Mouse (Mus musculus) liver, embryonic 14.5 days (tissue): ENCODE results near the gene Etfrf1. TPM values are rescaled to one million over a fixed set of nuclear protein-coding genes. Genes with fewer than 3 reads are reported as not detected.

Experiments used
- ATAC-seq: fragments of 200-750 bp; cut with Nextera tagmentation; 2 replicates; pipeline ENCODE4 v1.8.0; 2017; ENCODE audit warnings: moderate number of reproducible peaks, mild to moderate bottlenecking, moderate library complexity; ENCODE audit not compliant: insufficient read depth
- DNase-seq, 3 experiments: peaks; one replicate each; pipeline ENCODE4 v3.0.0-alpha.2; 2012 to 2013; ENCODE audit warnings: low read depth in 3 of 3, low spot score in 3 of 3
- H3K27ac ChIP-seq: fragments of 300-500 bp; sonication (generic); 2 replicates; pipeline ENCODE4 v1.5.1; 2014; ENCODE audit warnings: moderate library complexity, mild to moderate bottlenecking, control low read depth, inconsistent platforms
- H3K27me3 ChIP-seq: fragments of 300-500 bp; sonication (generic); 2 replicates; pipeline ENCODE4 v1.6.1; 2014; ENCODE audit warnings: mild to moderate bottlenecking, low read length, moderate library complexity; ENCODE audit not compliant: control insufficient read depth, insufficient read depth
- H3K36me3 ChIP-seq: fragments of 300-500 bp; sonication (generic); replicated peaks from 2 replicates; pipeline ENCODE4 v1.6.1; 2014; ENCODE audit warnings: low read depth; ENCODE audit not compliant: control insufficient read depth, insufficient read depth
- H3K4me1 ChIP-seq, 2 experiments: fragments of 200-500 bp in 1 of 2; fragments of 300-500 bp in 1 of 2; sonication (generic) in 1 of 2; replicated peaks; 2 replicates each; pipeline ENCODE4 v1.6.1; 2012 to 2014; ENCODE audit warnings: antibody characterized with exemption in 1 of 2, inconsistent platforms in 1 of 2, low read length in 1 of 2; ENCODE audit not compliant: control insufficient read depth in 2 of 2, insufficient read depth in 2 of 2
- H3K4me2 ChIP-seq: fragments of 300-500 bp; sonication (generic); 2 replicates; pipeline ENCODE4 v1.6.1; 2014; ENCODE audit warnings: low read depth, mild to moderate bottlenecking, control low read depth, moderate library complexity
- H3K4me3 ChIP-seq, 2 experiments: fragments of 200-500 bp in 1 of 2; fragments of 300-500 bp in 1 of 2; sonication (generic) in 1 of 2; 2 replicates each; pipeline ENCODE4 v1.5.1; 2012 to 2014; ENCODE audit warnings: low read depth in 2 of 2, low read length in 2 of 2, mild to moderate bottlenecking in 2 of 2, control low read depth in 1 of 2, inconsistent platforms in 1 of 2, moderate library complexity in 1 of 2; ENCODE audit not compliant: insufficient read depth in 1 of 2
- H3K9ac ChIP-seq: fragments of 300-500 bp; sonication (generic); replicated peaks from 2 replicates; pipeline ENCODE4 v1.6.1; 2014; ENCODE audit warnings: mild to moderate bottlenecking, control low read depth, moderate library complexity
- H3K9me3 ChIP-seq: fragments of 300-500 bp; sonication (generic); 2 replicates; pipeline ENCODE4 v1.6.1; 2016; ENCODE audit warnings: low read length, mixed read lengths; ENCODE audit not compliant: control insufficient read depth
- CTCF ChIP-seq: IDR thresholded peaks from 2 replicates; pipeline ENCODE4 v1.5.1; 2016; ENCODE audit warnings: antibody characterized with exemption, low read depth, control low read depth
- EP300 ChIP-seq: IDR thresholded peaks from 2 replicates; pipeline ENCODE4 v1.6.1; 2016; ENCODE audit warnings: antibody characterized with exemption, low read depth
- WGBS: fragments of 180-500 bp; shearing (Covaris S2); extraction: QIAGEN DNeasy Blood & Tissue Kit; methylation state at CpG from one replicate; pipeline ENCODE4 v1.1.7; 2014; ENCODE audit not compliant: insufficient replicate concordance; 5-methylcytosine and 5-hydroxymethylcytosine counted together
- polyA plus RNA-seq, 2 experiments: library from polyadenylated mRNA; depleted of rRNA in 1 of 2; stranded (reverse) in 1 of 2; unstranded in 1 of 2; fragments of >200 nt; fragmentation: Nextera tagmentation in 1 of 2; extraction: Ambion mirVana in 1 of 2; gene quantifications; 2 replicates each; pipeline versions ENCODE4 v1.2.1 to v1.2.3; 2012 to 2014

The Etfrf1 gene
- polyA plus RNA-seq (2012; rRNA removed) (5.2 and 7.2 TPM in 2 replicates), polyA plus RNA-seq (2014; fragmentation: Nextera tagmentation; extraction: Ambion mirVana) (12.3 and 13.3 TPM in 2 replicates)

- peak within 1 kb of the TSS; percentile 95 for H3K9ac ChIP-seq
- ATAC-seq = peak; percentile 100
These were observed at the start of gene Etfrf1, which contains the start of gene Casc1 for GRCm38 (mm10) chr6:145210816-145211338. TSS of gene Etfrf1 (plus strand) at chr6:145211134. TSS of gene Casc1 (minus strand) at chr6:145211005.

GRCm38 (mm10) chr6:145171892-145172606 is 38.9 kb upstream of the Etfrf1 start:
- Histone ChIP-seq H3K9me3 (no peaks in the 10 kb centered on the region), H3K4me3 (no peak overlapping the region), H3K27ac (no peak overlapping the region), H3K4me2 (no peak overlapping the region), H3K36me3 (no peaks in the 10 kb centered on the region), H3K9ac (no peak overlapping the region), H3K27me3 (no peaks in the 10 kb centered on the region), H3K4me1 (peaks cover 0 to 2% of the 10 kb centered on the region in 2 experiments; a peak in 1 of 4 replicates)
- TF ChIP-seq EP300 = no peak
- no peak for TF ChIP-seq CTCF
- DNase-seq (no peak), ATAC-seq (no peak)
- WGBS = 77% methylated on average over 14 of the region's 14 CpGs

More at GRCm38 (mm10) chr6:145210816-145211338, at the start of gene Etfrf1, which contains the start of gene Casc1:
- peak; percentile 99 for DNase-seq
- WGBS = under 1% methylated on average over 36 of the region's 36 CpGs
- H3K27ac ChIP-seq = peak within 1 kb of the TSS; percentile 83
- H3K36me3 ChIP-seq = no peaks in the 10 kb centered on the region
- no peaks in the 10 kb centered on the region for H3K27me3 ChIP-seq
- TF ChIP-seq EP300 (no peak), CTCF (no peak)
- peak within 1 kb of the TSS; percentile 93 for H3K4me2 ChIP-seq
- no peaks in the 10 kb centered on the region for H3K9me3 ChIP-seq
- H3K4me3 ChIP-seq = peak within 1 kb of the TSS; percentile 74 to 82
- peaks cover 5 to 8% of the 10 kb centered on the region in 2 experiments; a peak in 3 of 4 replicates for H3K4me1 ChIP-seq

- H3K36me3 ChIP-seq = no peaks in the 10 kb centered on the region
- DNase-seq = no peak
- H3K27ac ChIP-seq = no peak overlapping the region
- no peak overlapping the region for H3K4me3 ChIP-seq
- peak; percentile 51; the same call in 1 of the 2 replicates for ATAC-seq
- peaks cover 0 to 2% of the 10 kb centered on the region in 2 experiments; a peak in 1 of 4 replicates for H3K4me1 ChIP-seq
- no peaks in the 10 kb centered on the region for H3K27me3 ChIP-seq
- TF ChIP-seq EP300 (no peak), CTCF (no peak)
- no peak overlapping the region for H3K9ac ChIP-seq
- H3K4me2 ChIP-seq = no peak overlapping the region
- H3K9me3 ChIP-seq = no peaks in the 10 kb centered on the region
- WGBS = 48% methylated on average over 11 of the region's 11 CpGs
These were observed 37.1 kb upstream of the Etfrf1 start for GRCm38 (mm10) chr6:145173781-145174191.

- TF ChIP-seq CTCF (no peak), EP300 (no peak)
- H3K27me3 ChIP-seq = no peaks in the 10 kb centered on the region
- DNase-seq (no peak), ATAC-seq (no peak)
- H3K9me3 ChIP-seq = no peaks in the 10 kb centered on the region
- H3K36me3 ChIP-seq = no peaks in the 10 kb centered on the region
- no peak overlapping the region for H3K4me2 ChIP-seq
- H3K4me3 ChIP-seq = no peak overlapping the region
- 48% methylated on average over 9 of the region's 9 CpGs for WGBS
- H3K9ac ChIP-seq = no peak overlapping the region
- H3K4me1 ChIP-seq = peaks cover 0 to 2% of the 10 kb centered on the region in 2 experiments; a peak in 1 of 4 replicates
- H3K27ac ChIP-seq = no peak overlapping the region
These were observed 35.4 kb upstream of the Etfrf1 start for GRCm38 (mm10) chr6:145175571-145175981.

- H3K4me3 ChIP-seq = no peak overlapping the region
- peaks cover 0 to 2% of the 10 kb centered on the region in 2 experiments; a peak in 1 of 4 replicates for H3K4me1 ChIP-seq
- DNase-seq (no peak), ATAC-seq (no peak)
- no peaks in the 10 kb centered on the region for H3K36me3 ChIP-seq
- no peaks in the 10 kb centered on the region for H3K9me3 ChIP-seq
- TF ChIP-seq EP300 = no peak
- no peak for TF ChIP-seq CTCF
- no peak overlapping the region for H3K27ac ChIP-seq
- WGBS = 71% methylated on average over 10 of the region's 10 CpGs
- no peak overlapping the region for H3K9ac ChIP-seq
- H3K27me3 ChIP-seq = no peaks in the 10 kb centered on the region
- no peak overlapping the region for H3K4me2 ChIP-seq
These were observed 34.5 kb upstream of the Etfrf1 start for GRCm38 (mm10) chr6:145176474-145176873.
